Mouse (Mus musculus) left cerebral cortex, postnatal 36 days (tissue): ENCODE measurements around the gene Foxd2. TPM values are rescaled to one million over a fixed set of nuclear protein-coding genes. Genes with fewer than 3 reads are reported as not detected.
A peak's percentile ranks its signal among the peaks of the same experiment; 100 is the strongest.

Source experiments
- DNase-seq, 2 experiments: peaks; one replicate each; pipeline ENCODE4 v3.0.0; 2021 to 2022; ENCODE audit warnings: low spot score in 2 of 2, mixed read lengths in 1 of 2
- intact Hi-C: fragments of 180-260 bp; cut with DNase I; formaldehyde crosslinking; loops from one replicate; pipeline ENCODE4 v1.15.1; 2025
- total RNA-seq, 2 experiments: library from RNA; stranded (reverse); gene quantifications; 2 replicates each; pipeline ENCODE4 v1.2.3; 2021

Gene Foxd2
- total RNA-seq: under 1 TPM; 0.27 to 0.39 TPM

DNA sequence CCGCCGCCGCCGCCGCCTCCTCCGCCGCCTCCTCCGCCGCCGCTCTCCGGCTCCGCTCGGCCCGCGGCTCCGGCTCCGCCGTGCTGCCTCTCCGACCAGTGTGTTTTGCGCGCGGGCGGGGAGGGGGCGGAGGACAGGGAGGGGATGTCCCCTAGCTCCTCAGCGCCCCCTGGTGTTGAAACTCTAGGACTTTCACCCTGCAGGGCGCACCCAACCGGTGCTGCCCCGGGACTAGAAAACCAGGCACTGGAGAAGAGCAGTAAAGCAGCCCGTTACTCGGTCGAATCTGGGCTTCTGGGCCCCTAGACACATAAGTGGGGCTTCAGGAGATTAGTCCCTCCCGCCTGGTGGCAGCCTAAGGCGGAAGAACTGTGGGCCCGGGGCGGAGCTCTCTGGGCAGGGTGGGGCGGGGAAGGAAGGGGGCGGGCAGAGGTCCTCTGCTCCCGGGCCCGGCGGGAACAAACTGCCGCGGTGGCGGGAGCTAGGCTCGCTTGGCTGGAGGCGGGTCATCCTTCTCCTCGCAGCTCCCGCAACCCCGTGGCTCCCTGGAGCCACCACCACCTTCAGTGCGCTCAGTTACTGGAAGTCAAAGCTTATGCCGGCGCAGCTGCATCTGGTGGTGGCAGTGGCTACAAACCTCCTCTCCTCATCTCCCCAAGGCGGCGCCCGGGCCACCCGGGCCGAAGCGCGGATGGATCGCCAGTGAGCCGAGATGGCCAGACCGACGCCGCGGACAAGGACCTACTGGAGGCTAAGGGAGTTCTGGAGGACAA is at the start of gene Foxd2:
Gene Foxd2, minus strand, starts transcription at position 45 of the 773 bp plus-strand sequence.
- peak; percentile 45 to 57 for DNase-seq
- intact Hi-C loops: no loop called here

DNA sequence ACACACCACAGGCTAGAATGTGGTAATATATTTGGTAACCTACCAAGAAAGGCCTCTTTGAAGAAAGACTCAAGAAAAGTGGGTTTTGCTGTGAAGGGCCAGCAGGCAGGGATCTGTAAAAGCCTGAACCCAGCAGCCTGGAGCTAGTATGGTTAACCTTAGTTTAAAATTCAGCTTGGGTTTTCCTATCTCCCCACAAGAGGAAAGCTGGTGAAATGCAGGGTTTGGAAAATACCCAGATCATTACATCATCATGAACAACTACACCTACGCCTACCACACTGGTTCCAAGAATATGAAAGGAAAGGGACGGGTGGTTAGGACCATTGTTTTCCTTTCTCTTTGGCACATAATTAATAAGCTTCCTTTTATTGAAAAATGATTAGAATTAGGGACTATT is 49.6 kb upstream of the Foxd2 start:
- DNase-seq: no peak
- intact Hi-C loops: no loop called here

GRCm38 (mm10) chr4:114957403-114957802 is 48.7 kb upstream of the Foxd2 start:
- intact Hi-C loops: no loop called here
- DNase-seq: no peak

GRCm38 (mm10) chr4:114953172-114953571 is 44.5 kb upstream of the Foxd2 start:
- intact Hi-C loops: no loop called here
- no peak for DNase-seq

- intact Hi-C loops: loop anchor here (5.0 kb wide), 1 partner anchor 281 kb away; no protein-coding TSS in a partner anchor
- DNase-seq: no peak
Measured at GRCm38 (mm10) chr4:114947852-114948481, 39.3 kb upstream of the Foxd2 start.

DNA sequence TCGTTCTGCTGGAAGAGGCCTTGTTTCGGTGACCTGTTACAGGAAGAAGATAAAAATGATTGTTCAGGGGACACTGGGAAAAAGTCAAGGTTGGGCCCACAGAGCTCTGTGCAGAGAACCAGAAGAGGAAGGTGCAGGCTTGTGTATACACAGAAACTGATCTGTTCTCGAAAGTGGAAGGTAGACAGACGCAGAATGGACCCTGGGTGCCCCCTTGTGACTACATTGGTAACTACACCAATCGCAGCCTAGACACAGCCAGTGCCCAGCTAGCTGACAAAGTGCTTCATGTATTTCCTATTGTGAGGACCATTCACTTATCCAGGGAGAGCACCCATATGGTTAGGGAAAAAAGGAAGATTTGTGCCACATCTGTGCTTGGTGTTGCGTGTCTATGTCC is 38.7 kb upstream of the Foxd2 start:
- peak; percentile 74 to 85 for DNase-seq
- intact Hi-C loops: loop anchor here (5.0 kb wide), 1 partner anchor 280 kb away; no protein-coding TSS in a partner anchor

DNA sequence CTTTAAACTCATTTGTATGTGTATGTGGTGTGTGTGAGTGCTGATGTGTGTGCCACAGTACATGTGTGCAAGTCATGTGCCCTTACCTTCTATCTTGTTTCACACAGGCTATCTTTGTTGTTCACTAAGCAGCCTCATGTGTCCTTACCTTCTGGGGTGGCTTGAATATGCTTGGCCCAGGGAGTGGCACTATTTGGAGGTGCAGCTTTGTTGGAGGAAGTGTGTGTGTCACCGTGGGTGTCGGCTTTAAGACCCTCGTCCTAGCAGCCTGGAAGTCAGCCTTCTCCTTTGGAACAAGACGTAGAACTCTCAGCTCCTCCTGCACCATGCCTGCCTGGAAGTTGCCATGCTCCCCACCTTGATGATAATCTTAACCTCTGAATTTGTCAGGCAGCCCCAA is 37.7 kb upstream of the Foxd2 start:
- DNase-seq: no peak
- intact Hi-C loops: loop anchor here (5.0 kb wide), 1 partner anchor 279 kb away; no protein-coding TSS in a partner anchor

DNA sequence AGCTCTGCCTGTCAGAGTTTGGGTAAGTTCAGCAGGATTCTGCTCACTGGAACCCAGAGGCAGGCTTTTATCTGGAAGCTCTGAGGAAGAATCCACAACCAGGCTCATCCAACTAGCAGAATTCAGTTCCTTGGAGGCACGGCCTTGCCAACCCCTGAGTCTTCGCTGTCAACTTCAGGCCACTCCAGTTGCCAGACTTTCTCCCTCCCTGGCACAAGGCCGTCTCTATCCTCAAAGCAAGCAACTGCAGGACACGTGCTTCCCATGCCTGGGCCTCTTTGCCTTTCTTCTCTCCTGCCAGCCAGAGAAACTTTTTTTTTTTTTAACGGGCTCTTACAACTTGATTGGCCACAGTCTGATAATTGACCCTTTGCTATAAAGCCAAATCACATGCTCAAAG is 36.3 kb upstream of the Foxd2 start:
- intact Hi-C loops: loop anchor here (5.0 kb wide), 1 partner anchor 278 kb away; no protein-coding TSS in a partner anchor
- DNase-seq: no peak

DNA sequence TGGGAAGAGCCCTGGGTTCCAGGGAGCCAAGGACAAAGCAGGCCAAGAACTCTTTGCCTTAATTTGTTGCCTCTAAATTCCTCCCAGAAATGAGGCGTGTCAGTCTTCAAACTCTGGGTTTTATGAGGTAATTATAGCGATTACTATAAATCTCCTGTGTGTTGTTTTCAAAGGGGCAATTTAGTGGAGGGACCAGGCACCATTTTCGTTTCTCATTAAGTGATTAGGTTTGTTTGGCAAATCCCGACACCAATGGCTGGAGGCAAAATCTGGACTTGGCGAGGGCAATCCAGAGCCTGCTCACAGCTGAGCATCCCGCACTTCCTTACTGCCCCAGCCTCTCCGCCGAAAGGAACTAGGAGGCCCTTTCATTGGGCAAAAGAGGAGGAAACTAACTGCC is 33.9 kb upstream of the Foxd2 start:
- intact Hi-C loops: no loop called here
- no peak for DNase-seq

DNA sequence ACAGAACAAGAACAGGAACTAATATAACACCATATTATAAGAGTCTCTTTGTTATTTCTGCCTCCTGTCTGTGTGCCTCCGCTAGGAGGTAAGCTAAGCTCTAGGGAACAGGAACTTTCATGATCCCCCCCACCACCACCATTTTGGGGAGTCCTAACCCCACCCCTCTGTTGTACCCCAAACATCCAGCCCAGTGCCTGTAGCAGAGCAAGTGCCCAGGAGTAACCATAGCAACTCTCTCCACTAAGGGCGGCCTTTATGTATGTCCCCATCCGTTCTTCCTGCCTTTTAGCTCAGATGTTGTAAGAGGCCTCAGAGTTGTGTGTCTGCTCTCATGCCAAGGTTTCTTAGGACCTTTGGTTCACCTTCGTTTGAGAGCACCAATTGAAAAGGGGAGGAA is 33.4 kb upstream of the Foxd2 start:
- DNase-seq: no peak
- intact Hi-C loops: no loop called here

GRCm38 (mm10) chr4:114941311-114941710 is 32.6 kb upstream of the Foxd2 start:
- no peak for DNase-seq
- intact Hi-C loops: no loop called here

DNA sequence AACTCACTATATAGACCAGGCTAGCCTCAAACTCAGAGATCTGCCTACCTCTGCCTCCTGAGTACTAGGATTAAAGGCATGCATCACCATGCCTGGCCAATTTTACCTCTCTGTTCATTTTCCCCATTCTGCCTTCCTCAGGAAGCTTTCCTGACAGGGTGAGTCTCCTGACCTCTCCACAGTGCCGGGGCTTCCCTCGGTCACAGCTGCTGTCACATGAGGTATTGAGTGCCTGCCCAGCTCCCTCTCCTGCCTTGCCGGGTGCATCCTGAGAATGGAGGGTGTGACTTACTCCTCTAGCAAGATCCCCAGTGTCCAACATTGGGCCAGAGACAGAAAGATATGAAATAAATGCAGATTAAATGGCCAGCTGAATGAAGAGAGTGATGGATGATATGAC is 29.6 kb upstream of the Foxd2 start:
- no peak for DNase-seq
- intact Hi-C loops: no loop called here

- intact Hi-C loops: no loop called here
- no peak for DNase-seq
Measured at GRCm38 (mm10) chr4:114937459-114938047, 28.9 kb upstream of the Foxd2 start.

DNA sequence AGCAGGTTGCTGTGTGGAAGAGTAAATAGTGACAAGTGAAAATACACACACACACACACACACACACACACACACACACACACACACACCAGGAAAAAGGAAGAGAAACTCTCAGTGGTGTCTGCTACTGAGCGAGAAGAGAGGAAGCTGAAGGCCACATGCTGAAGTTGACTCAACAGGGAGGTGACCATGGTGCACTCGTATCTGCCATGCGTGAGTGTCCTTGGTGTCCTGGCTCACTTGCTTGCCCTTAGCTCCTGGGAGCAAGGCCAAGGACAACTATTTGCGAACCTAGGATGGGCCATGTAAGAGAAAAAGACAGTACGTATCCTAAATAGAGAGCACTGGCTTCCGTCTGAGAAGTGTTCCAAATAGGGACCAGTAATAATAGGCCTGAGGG is 25.5 kb upstream of the Foxd2 start:
- no peak for DNase-seq
- intact Hi-C loops: no loop called here

- DNase-seq: no peak
- intact Hi-C loops: no loop called here
Measured at GRCm38 (mm10) chr4:114932747-114933146, 24.1 kb upstream of the Foxd2 start.

DNA sequence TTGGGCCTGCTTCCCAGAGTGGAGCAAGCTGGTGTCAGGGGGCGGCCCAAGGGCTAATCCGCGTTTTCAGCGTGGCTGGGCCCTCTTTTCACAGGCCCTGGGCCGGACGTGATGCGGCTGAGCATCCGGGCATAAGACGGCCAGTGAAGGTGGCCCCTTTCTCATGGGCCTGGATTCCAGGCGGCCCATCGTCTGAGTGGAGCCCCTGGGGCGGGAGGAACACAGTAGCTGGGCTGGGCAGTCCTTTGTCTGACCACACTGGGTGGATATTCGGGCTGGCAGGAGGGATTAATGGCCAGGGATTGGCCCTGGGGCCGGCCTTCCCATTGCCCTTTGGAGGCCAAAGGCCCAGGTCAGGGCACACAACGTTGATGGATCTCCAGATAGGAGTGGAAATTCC is 20.5 kb upstream of the Foxd2 start:
- no peak for DNase-seq
- intact Hi-C loops: no loop called here

DNA sequence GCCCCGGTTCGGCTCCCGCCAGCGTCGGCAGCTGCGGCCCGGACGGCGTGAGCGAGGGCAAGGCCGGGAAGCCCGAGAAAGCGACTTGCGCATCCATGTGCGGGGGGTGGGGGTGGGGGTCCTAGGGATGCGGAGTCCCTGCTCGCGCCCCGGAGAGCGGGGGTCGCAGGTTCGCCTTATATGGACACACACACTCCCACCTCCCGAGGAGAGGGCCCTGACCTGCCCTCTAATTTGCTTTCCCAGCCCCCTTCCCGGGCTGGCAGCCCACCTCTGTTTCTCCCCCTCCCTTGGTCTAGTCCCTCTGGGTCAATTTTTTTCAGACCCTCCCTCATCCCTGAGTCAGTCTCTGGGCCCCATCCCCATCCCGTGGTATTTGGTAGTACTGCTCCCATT is 17.2 kb upstream of the Foxd2 start, which contains the start of gene Foxe3:
Gene Foxe3, minus strand, starts transcription at position 97 of the 396 bp plus-strand sequence.
- no peak for DNase-seq
- intact Hi-C loops: no loop called here

DNA sequence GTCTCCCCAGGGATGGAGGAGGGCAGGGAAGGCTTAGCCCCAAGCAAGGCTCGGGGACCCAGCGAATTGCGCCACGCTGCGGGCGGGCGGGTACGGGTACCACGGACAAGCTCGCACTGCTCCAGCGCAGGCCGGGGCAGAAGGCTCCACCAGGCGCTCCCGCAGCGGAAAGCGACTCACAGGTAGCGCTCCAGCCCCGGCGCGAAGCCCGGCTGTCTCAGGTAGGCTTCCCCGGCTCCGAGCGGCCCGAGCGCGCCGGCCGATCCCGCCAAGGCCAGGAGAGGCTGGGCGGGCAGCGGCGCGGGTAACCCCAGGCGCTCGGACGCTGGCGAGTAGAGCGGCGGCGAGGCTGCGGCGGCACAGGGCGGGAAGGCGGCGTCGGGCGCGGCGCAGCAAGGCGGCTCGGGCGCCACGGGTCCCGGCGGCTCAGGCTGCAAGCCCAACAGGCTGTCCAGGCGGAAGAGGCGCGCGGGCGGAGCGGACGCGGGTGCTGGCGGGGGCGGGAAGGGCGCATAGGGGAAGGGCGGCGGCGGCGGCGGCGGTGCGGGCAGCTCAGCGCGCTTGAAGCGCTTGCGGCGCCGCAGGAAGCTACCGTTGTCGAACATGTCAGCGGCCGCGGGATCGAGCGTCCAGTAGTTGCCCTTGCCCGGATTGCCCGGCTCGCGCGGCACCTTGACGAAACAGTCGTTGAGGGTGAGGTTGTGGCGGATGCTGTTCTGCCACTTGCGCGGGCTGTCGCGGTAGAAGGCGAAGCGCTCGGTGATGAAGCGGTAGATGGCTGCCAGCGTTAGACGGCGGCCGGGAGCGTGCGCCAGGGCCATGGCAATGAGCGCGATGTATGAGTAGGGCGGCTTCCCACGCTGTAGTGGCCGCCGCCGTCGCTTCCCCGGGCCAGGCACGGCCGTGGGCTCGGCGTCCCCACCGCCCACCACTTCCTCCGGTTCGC is 16.6 kb upstream of the Foxd2 start:
- no peak for DNase-seq
- intact Hi-C loops: no loop called here

GRCm38 (mm10) chr4:114917091-114917490 is 8.4 kb upstream of the Foxd2 start:
- no peak for DNase-seq
- intact Hi-C loops: no loop called here

GRCm38 (mm10) chr4:114916056-114916455 is 7.4 kb upstream of the Foxd2 start:
- intact Hi-C loops: no loop called here
- no peak for DNase-seq
